Mouse (Mus musculus): ENCODE measurements around the gene Dnajb14. TPM values are rescaled to one million over a fixed set of nuclear protein-coding genes. Genes with fewer than 3 reads are reported as not detected.
"Not testable (repeated sequence)": the region's sequence is repeated elsewhere in the genome, so short reads cannot be mapped to it uniquely, and the experiment has no call there.

The Dnajb14 gene
- polyA plus RNA-seq, 1 experiment = 2.9 TPM

- no peak overlapping the region for H3K27ac ChIP-seq (ENCODE audit: control insufficient read depth, insufficient read depth, low read length)
- DNase-seq = no peak
- WGBS = 66% methylated on average over 5 of the region's 5 CpGs
- no peaks in the 10 kb centered on the region for H3K4me1 ChIP-seq (replicated peaks; ENCODE audit: control insufficient read depth, insufficient read depth, low read length)
- no peaks in the 10 kb centered on the region for H3K36me3 ChIP-seq (ENCODE audit: control insufficient read depth, insufficient read depth, low read length)
- TF ChIP-seq POLR2A (IDR thresholded peaks at IDR 0.05; ENCODE audit: control insufficient read depth, extremely low read depth, insufficient read depth, low read length, poor library complexity) (no peak), CTCF (IDR thresholded peaks at IDR 0.05; ENCODE audit: borderline replicate concordance, control insufficient read depth, extremely low read depth, insufficient read depth, low read length, poor library complexity) (no peak)
- H3K27me3 ChIP-seq (ENCODE audit: control insufficient read depth, insufficient read depth, low read length) = no peaks in the 10 kb centered on the region
- no peak overlapping the region for H3K4me3 ChIP-seq (ENCODE audit: control insufficient read depth, insufficient read depth, low read length)
Measured at GRCm38 (mm10) chr3:137897685-137898084, 30.2 kb downstream of the Dnajb14 start.

GRCm38 (mm10) chr3:137900149-137900548 lies 32.7 kb downstream of the Dnajb14 start:
- Histone ChIP-seq H3K36me3 (ENCODE audit: control insufficient read depth, insufficient read depth, low read length) (no peaks in the 10 kb centered on the region), H3K4me3 (ENCODE audit: control insufficient read depth, insufficient read depth, low read length) (no peak overlapping the region), H3K27ac (ENCODE audit: control insufficient read depth, insufficient read depth, low read length) (no peak overlapping the region), H3K27me3 (ENCODE audit: control insufficient read depth, insufficient read depth, low read length) (no peaks in the 10 kb centered on the region), H3K4me1 (replicated peaks; ENCODE audit: control insufficient read depth, insufficient read depth, low read length) (no peaks in the 10 kb centered on the region)
- DNase-seq = no peak
- no peak for TF ChIP-seq CTCF (IDR thresholded peaks at IDR 0.05; ENCODE audit: borderline replicate concordance, control insufficient read depth, extremely low read depth, insufficient read depth, low read length, poor library complexity)
- no peak for TF ChIP-seq POLR2A (IDR thresholded peaks at IDR 0.05; ENCODE audit: control insufficient read depth, extremely low read depth, insufficient read depth, low read length, poor library complexity)
- WGBS = 95% methylated on average over 10 of the region's 10 CpGs

DNA sequence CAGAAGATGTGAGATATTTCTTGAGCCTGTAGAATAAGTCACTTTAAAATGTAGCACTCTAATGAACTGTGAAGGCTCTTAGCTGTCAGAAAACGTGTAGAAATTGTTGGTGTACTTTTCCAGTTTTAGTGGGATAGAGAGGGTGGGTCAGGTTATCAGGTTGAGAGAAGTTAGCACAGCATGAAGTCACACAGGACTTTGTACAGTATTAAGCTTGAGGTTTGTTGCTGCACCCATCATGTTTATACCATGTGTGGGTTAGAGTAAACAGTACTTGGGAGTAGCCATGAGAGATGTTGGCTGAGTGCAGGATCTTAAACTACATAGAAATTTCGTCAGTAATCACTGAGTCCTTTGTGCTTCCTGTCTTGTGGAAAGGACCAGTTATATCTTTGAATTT lies 45.6 kb downstream of the Dnajb14 start:
- no peak for DNase-seq
- H3K27me3 ChIP-seq (ENCODE audit: control insufficient read depth, insufficient read depth, low read length) = no peaks in the 10 kb centered on the region
- TF ChIP-seq POLR2A (IDR thresholded peaks at IDR 0.05; ENCODE audit: control insufficient read depth, extremely low read depth, insufficient read depth, low read length, poor library complexity) (no peak), CTCF (IDR thresholded peaks at IDR 0.05; ENCODE audit: borderline replicate concordance, control insufficient read depth, extremely low read depth, insufficient read depth, low read length, poor library complexity) (no peak)
- H3K4me1 ChIP-seq (replicated peaks; ENCODE audit: control insufficient read depth, insufficient read depth, low read length) = peaks cover 9% of the 10 kb centered on the region
- no peak overlapping the region for H3K4me3 ChIP-seq (ENCODE audit: control insufficient read depth, insufficient read depth, low read length)
- 89% methylated on average over 2 of the region's 2 CpGs for WGBS
- H3K27ac ChIP-seq (ENCODE audit: control insufficient read depth, insufficient read depth, low read length) = no peak overlapping the region
- H3K36me3 ChIP-seq (ENCODE audit: control insufficient read depth, insufficient read depth, low read length) = no peaks in the 10 kb centered on the region

- not testable (repeated sequence) for H3K4me3 ChIP-seq (ENCODE audit: control insufficient read depth, insufficient read depth, low read length); H3K27ac ChIP-seq (ENCODE audit: control insufficient read depth, insufficient read depth, low read length); H3K27me3 ChIP-seq (ENCODE audit: control insufficient read depth, insufficient read depth, low read length); H3K4me1 ChIP-seq (replicated peaks; ENCODE audit: control insufficient read depth, insufficient read depth, low read length); H3K36me3 ChIP-seq (ENCODE audit: control insufficient read depth, insufficient read depth, low read length); DNase-seq
- WGBS = 83% methylated on average over 1 of the region's 1 CpGs
Measured at GRCm38 (mm10) chr3:137914567-137914966, 47.1 kb downstream of the Dnajb14 start.

GRCm38 (mm10) chr3:137917694-137918171 lies 50.3 kb downstream of the Dnajb14 start:
- peak overlapping the region; percentile 45; the same call in 1 of the 2 replicates for H3K27ac ChIP-seq (ENCODE audit: control insufficient read depth, insufficient read depth, low read length)
- no peak for TF ChIP-seq POLR2A (IDR thresholded peaks at IDR 0.05; ENCODE audit: control insufficient read depth, extremely low read depth, insufficient read depth, low read length, poor library complexity)
- TF ChIP-seq CTCF (IDR thresholded peaks at IDR 0.05; ENCODE audit: borderline replicate concordance, control insufficient read depth, extremely low read depth, insufficient read depth, low read length, poor library complexity) = no peak
- 66% methylated on average over 12 of the region's 12 CpGs for WGBS
- no peak for DNase-seq
- H3K4me1 ChIP-seq (replicated peaks; ENCODE audit: control insufficient read depth, insufficient read depth, low read length) = peaks cover 4% of the 10 kb centered on the region
- H3K27me3 ChIP-seq (ENCODE audit: control insufficient read depth, insufficient read depth, low read length) = no peaks in the 10 kb centered on the region
- no peak overlapping the region for H3K4me3 ChIP-seq (ENCODE audit: control insufficient read depth, insufficient read depth, low read length)
- 0 out of 2 replicates have a peak, but pooled peaks cover 6% of the 10 kb centered on the region for H3K36me3 ChIP-seq (ENCODE audit: control insufficient read depth, insufficient read depth, low read length)

DNA sequence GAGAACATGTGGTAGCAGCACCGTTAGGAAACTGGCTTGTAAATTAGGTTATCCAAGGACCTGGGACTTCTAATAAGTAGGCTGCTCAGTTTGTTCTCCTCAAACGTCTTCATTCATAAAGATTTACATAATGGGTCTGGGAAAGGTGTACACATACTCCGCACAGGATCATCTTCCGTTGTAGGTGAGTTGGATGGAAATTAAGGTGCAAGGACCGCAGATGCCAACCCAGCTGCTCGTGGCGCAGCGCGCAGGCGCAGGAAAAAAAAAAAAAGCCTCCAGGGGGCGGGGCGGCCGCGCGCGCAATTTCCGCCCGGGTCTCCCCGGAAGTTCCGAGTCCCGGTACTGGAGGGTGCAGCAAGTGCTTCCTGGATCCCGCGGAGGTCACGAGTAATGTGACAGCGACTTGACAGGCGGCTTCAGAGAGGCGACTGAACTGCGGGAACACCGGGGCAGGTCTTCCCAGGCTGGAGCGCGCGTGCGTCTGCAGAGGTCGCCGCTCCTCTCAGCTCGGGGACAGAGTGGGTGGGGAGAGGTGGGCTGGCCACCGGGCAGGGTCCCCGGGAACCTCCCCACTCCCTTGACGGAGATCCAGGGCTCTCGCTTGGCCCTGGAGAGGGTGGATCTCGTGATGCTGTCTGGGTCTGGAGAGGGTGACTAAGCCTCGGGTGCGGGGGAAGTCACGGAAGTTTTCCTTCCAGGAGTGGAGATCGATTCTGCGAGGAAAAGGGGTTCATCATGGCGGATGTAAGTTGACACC lies 50.9 kb downstream of the Dnajb14 start, which contains the start of gene Lamtor3:
Gene Lamtor3, plus strand, starts transcription at position 335 of the 760 bp plus-strand sequence.
- 1% methylated on average over 47 of the region's 47 CpGs for WGBS
- peak; percentile 82 for DNase-seq
- 0 out of 2 replicates have a peak, but pooled peaks cover 6% of the 10 kb centered on the region for H3K36me3 ChIP-seq (ENCODE audit: control insufficient read depth, insufficient read depth, low read length)
- peak within 1 kb of the TSS; percentile 78 for H3K4me3 ChIP-seq (ENCODE audit: control insufficient read depth, insufficient read depth, low read length)
- peaks cover 4% of the 10 kb centered on the region for H3K4me1 ChIP-seq (replicated peaks; ENCODE audit: control insufficient read depth, insufficient read depth, low read length)
- 0 out of 2 replicates have a peak, but pooled peaks have one; percentile 25 for TF ChIP-seq CTCF (IDR thresholded peaks at IDR 0.05; ENCODE audit: borderline replicate concordance, control insufficient read depth, extremely low read depth, insufficient read depth, low read length, poor library complexity)
- TF ChIP-seq POLR2A (IDR thresholded peaks at IDR 0.05; ENCODE audit: control insufficient read depth, extremely low read depth, insufficient read depth, low read length, poor library complexity) = peak; percentile 51; the same call in 1 of the 2 replicates
- H3K27ac ChIP-seq (ENCODE audit: control insufficient read depth, insufficient read depth, low read length) = peak within 1 kb of the TSS; percentile 45
- H3K27me3 ChIP-seq (ENCODE audit: control insufficient read depth, insufficient read depth, low read length) = no peaks in the 10 kb centered on the region

Measured in thymus, adult 2 months (tissue).